Mouse (Mus musculus): ENCODE data around the gene Il11ra1.

GRCm38 (mm10) chr4:41710229-41710628 is 10.4 kb downstream of the Il11ra1 start:
- TF ChIP-seq CTCF (IDR thresholded peaks at IDR 0.05; ENCODE audit: low read depth, low read length), result 0 out of 2 replicates have a peak, but pooled peaks have one; percentile 13
- no peak for TF ChIP-seq POLR2A (IDR thresholded peaks at IDR 0.05; ENCODE audit: borderline replicate concordance, low read depth, low read length)
